Mouse (Mus musculus) forebrain, embryonic 10.5 days (tissue): Measurements from ENCODE around the gene Fam207a. TPM values are rescaled to one million over a fixed set of nuclear protein-coding genes. Genes with fewer than 3 reads are reported as not detected.

Source experiments
- DNase-seq: peaks from one replicate; pipeline ENCODE4 v3.0.0-alpha.2; 2017; ENCODE audit warnings: low spot score; ENCODE audit errors: extremely low spot score
- H3K27ac ChIP-seq: fragments of 300-500 bp; sonication (generic); 2 replicates; pipeline ENCODE4 v1.5.1; 2016; ENCODE audit warnings: mild to moderate bottlenecking
- H3K27me3 ChIP-seq: fragments of 300-500 bp; sonication (generic); 2 replicates; pipeline ENCODE4 v1.6.1; 2016; ENCODE audit warnings: mild to moderate bottlenecking; ENCODE audit not compliant: poor library complexity, severe bottlenecking
- H3K36me3 ChIP-seq: fragments of 300-500 bp; sonication (generic); replicated peaks from 2 replicates; pipeline ENCODE4 v1.6.1; 2016; ENCODE audit warnings: mild to moderate bottlenecking, moderate library complexity
- H3K4me1 ChIP-seq: fragments of 300-500 bp; sonication (generic); 2 replicates; pipeline ENCODE4 v1.6.1; 2016
- H3K4me3 ChIP-seq: fragments of 300-500 bp; sonication (generic); 2 replicates; pipeline ENCODE4 v1.5.1; 2016; ENCODE audit warnings: mild to moderate bottlenecking, moderate library complexity
- H3K9me3 ChIP-seq: fragments of 300-500 bp; sonication (generic); 2 replicates; pipeline ENCODE4 v1.6.1; 2016; ENCODE audit warnings: mild to moderate bottlenecking, moderate library complexity
- whole genome bisulfite sequencing: fragments of 180-500 bp; shearing (Covaris S2); methylation state at CpG from one replicate; pipeline ENCODE4 v1.1.7; 2016; 5-methylcytosine and 5-hydroxymethylcytosine counted together
- polyA plus RNA-seq: library from polyadenylated mRNA; unstranded; fragments of >200 nt; fragmentation: Nextera tagmentation; extraction: Ambion mirVana; gene quantifications from 2 replicates; pipeline ENCODE4 v1.2.1, GENCODE M21; 2016

The Fam207a gene
- polyA plus RNA-seq, 1 experiment from 2014 or later, result 43.2 TPM

GRCm38 (mm10) chr10:77455251-77456010, 60.2 kb downstream of the Fam207a start:
- no peak for DNase-seq

GRCm38 (mm10) chr10:77454795-77455194, 60.8 kb downstream of the Fam207a start:
- DNase-seq, result no peak
- H3K27ac ChIP-seq, result no peak overlapping the region
- WGBS, result 87% methylated on average over 6 of the region's 6 CpGs
- H3K36me3 ChIP-seq, result no peaks in the 10 kb centered on the region
- H3K4me3 ChIP-seq, result no peak overlapping the region
- no peaks in the 10 kb centered on the region for H3K9me3 ChIP-seq
- peaks cover 5% of the 10 kb centered on the region for H3K4me1 ChIP-seq
- no peaks in the 10 kb centered on the region for H3K27me3 ChIP-seq

More at GRCm38 (mm10) chr10:77455251-77456010, 60.2 kb downstream of the Fam207a start:
- WGBS, result 84% methylated on average over 14 of the region's 14 CpGs
- no peaks in the 10 kb centered on the region for H3K36me3 ChIP-seq
- no peak overlapping the region for H3K27ac ChIP-seq
- H3K27me3 ChIP-seq, result no peaks in the 10 kb centered on the region
- H3K4me1 ChIP-seq, result no peaks in the 10 kb centered on the region
- H3K9me3 ChIP-seq, result no peaks in the 10 kb centered on the region
- H3K4me3 ChIP-seq, result no peak overlapping the region

GRCm38 (mm10) chr10:77451822-77452221, 63.8 kb downstream of the Fam207a start:
- H3K27ac ChIP-seq, result no peak overlapping the region
- H3K36me3 ChIP-seq, result no peaks in the 10 kb centered on the region
- H3K27me3 ChIP-seq, result no peaks in the 10 kb centered on the region
- H3K9me3 ChIP-seq, result no peaks in the 10 kb centered on the region
- no peak for DNase-seq
- H3K4me3 ChIP-seq, result no peak overlapping the region
- H3K4me1 ChIP-seq, result peaks cover 28% of the 10 kb centered on the region
- WGBS, result 97% methylated on average over 4 of the region's 4 CpGs

GRCm38 (mm10) chr10:77450159-77450464, 65.5 kb downstream of the Fam207a start:
- no peak for DNase-seq
- Histone ChIP-seq H3K27ac (no peak overlapping the region), H3K36me3 (no peaks in the 10 kb centered on the region), H3K4me1 (peaks cover 28% of the 10 kb centered on the region), H3K4me3 (no peak overlapping the region), H3K27me3 (no peaks in the 10 kb centered on the region), H3K9me3 (peaks cover 4% of the 10 kb centered on the region)

- Histone ChIP-seq H3K27me3 (no peaks in the 10 kb centered on the region), H3K36me3 (no peaks in the 10 kb centered on the region), H3K4me1 (peaks cover 28% of the 10 kb centered on the region), H3K4me3 (no peak overlapping the region), H3K9me3 (peaks cover 7% of the 10 kb centered on the region), H3K27ac (peak overlapping the region; percentile 63)
- DNase-seq, result no peak
- 51% methylated on average over 23 of the region's 23 CpGs for WGBS
Observed at GRCm38 (mm10) chr10:77449315-77450158, 66.0 kb downstream of the Fam207a start.

- Histone ChIP-seq H3K4me1 (peaks cover 28% of the 10 kb centered on the region), H3K4me3 (no peak overlapping the region), H3K27ac (peak overlapping the region; percentile 63), H3K9me3 (peaks cover 7% of the 10 kb centered on the region), H3K27me3 (no peaks in the 10 kb centered on the region), H3K36me3 (no peaks in the 10 kb centered on the region)
- no peak for DNase-seq
- 83% methylated on average over 6 of the region's 6 CpGs for WGBS
Observed at GRCm38 (mm10) chr10:77448698-77449247, 66.8 kb downstream of the Fam207a start.

GRCm38 (mm10) chr10:77448209-77448608, 67.4 kb downstream of the Fam207a start:
- Histone ChIP-seq H3K9me3 (peaks cover 7% of the 10 kb centered on the region), H3K27ac (peak overlapping the region; percentile 63)
- WGBS, result 83% methylated on average over 7 of the region's 7 CpGs

GRCm38 (mm10) chr10:77447755-77448154, 67.8 kb downstream of the Fam207a start:
- DNase-seq, result no peak
- H3K27ac ChIP-seq, result 0 out of 2 replicates have a peak overlapping the region, but pooled peaks have one; percentile 63
- H3K9me3 ChIP-seq, result peaks cover 7% of the 10 kb centered on the region
- H3K27me3 ChIP-seq, result no peaks in the 10 kb centered on the region
- WGBS, result 30% methylated on average over 2 of the region's 2 CpGs
- H3K36me3 ChIP-seq, result no peaks in the 10 kb centered on the region
- no peak overlapping the region for H3K4me3 ChIP-seq
- peaks cover 28% of the 10 kb centered on the region for H3K4me1 ChIP-seq

More at GRCm38 (mm10) chr10:77448209-77448608, 67.4 kb downstream of the Fam207a start:
- Histone ChIP-seq H3K36me3 (no peaks in the 10 kb centered on the region), H3K4me1 (peaks cover 28% of the 10 kb centered on the region), H3K4me3 (no peak overlapping the region), H3K27me3 (no peaks in the 10 kb centered on the region)
- no peak for DNase-seq

- WGBS, result 77% methylated on average over 4 of the region's 4 CpGs
- no peak for DNase-seq
- no peak overlapping the region for H3K27ac ChIP-seq
Observed at GRCm38 (mm10) chr10:77442250-77442649, 73.3 kb downstream of the Fam207a start.

GRCm38 (mm10) chr10:77441812-77442211, 73.8 kb downstream of the Fam207a start:
- Histone ChIP-seq H3K27ac (no peak overlapping the region), H3K27me3 (no peaks in the 10 kb centered on the region), H3K9me3 (peaks cover 7% of the 10 kb centered on the region), H3K36me3 (no peaks in the 10 kb centered on the region), H3K4me1 (peaks cover 15% of the 10 kb centered on the region), H3K4me3 (no peak overlapping the region)
- 87% methylated on average over 3 of the region's 3 CpGs for whole genome bisulfite sequencing
- DNase-seq, result no peak

More at GRCm38 (mm10) chr10:77442250-77442649, 73.3 kb downstream of the Fam207a start:
- peaks cover 15% of the 10 kb centered on the region for H3K4me1 ChIP-seq
- no peak overlapping the region for H3K4me3 ChIP-seq
- H3K36me3 ChIP-seq, result no peaks in the 10 kb centered on the region
- H3K27me3 ChIP-seq, result no peaks in the 10 kb centered on the region
- H3K9me3 ChIP-seq, result peaks cover 7% of the 10 kb centered on the region

- no peaks in the 10 kb centered on the region for H3K27me3 ChIP-seq
- no peak overlapping the region for H3K4me3 ChIP-seq
- no peaks in the 10 kb centered on the region for H3K36me3 ChIP-seq
- DNase-seq, result no peak
- peaks cover 15% of the 10 kb centered on the region for H3K4me1 ChIP-seq
- H3K9me3 ChIP-seq, result peaks cover 7% of the 10 kb centered on the region
- WGBS, result 76% methylated on average over 19 of the region's 19 CpGs
- no peak overlapping the region for H3K27ac ChIP-seq
Observed at GRCm38 (mm10) chr10:77440841-77441755, 74.5 kb downstream of the Fam207a start.

- Histone ChIP-seq H3K27ac (no peak overlapping the region), H3K27me3 (no peaks in the 10 kb centered on the region), H3K4me3 (no peak overlapping the region), H3K4me1 (peaks cover 20% of the 10 kb centered on the region), H3K36me3 (no peaks in the 10 kb centered on the region), H3K9me3 (peaks cover 4% of the 10 kb centered on the region)
- WGBS, result 67% methylated on average over 6 of the region's 6 CpGs
- no peak for DNase-seq
Observed at GRCm38 (mm10) chr10:77440286-77440685, 75.3 kb downstream of the Fam207a start.
